Mouse (Mus musculus) cerebellum, adult 9-10 months (tissue): Measurements from ENCODE around the gene Rtn4rl1.

ENCODE experiments used
- DNase-seq: peaks from one replicate; pipeline ENCODE4 v3.0.0; 2022

Rtn4rl1 gene

GRCm38 (mm10) chr11:75220115-75220514 lies 26.5 kb downstream of the Rtn4rl1 start:
- no peak for DNase-seq

GRCm38 (mm10) chr11:75220517-75221145 lies 27.0 kb downstream of the Rtn4rl1 start:
- DNase-seq = no peak

DNA sequence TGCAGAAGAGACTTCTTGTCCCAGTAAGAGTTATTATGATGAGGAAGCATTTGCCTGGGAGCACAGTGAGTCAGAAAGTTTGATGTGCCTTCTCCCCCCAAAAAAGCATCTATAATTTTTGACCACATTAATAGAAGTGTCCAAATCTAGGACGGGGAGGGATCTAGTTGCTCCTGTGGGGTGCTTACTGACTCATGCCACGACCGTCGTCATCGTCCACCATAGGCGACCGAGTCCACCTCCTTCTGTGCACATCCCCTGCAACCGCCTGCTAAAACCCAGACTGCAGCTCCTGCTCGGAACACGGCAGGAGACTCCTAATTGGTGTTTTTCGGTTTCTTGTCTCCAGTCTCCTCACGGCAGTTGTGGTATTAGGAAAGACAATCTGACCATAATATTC lies 30.5 kb downstream of the Rtn4rl1 start:
- DNase-seq = no peak

GRCm38 (mm10) chr11:75224835-75225234 lies 31.3 kb downstream of the Rtn4rl1 start:
- no peak for DNase-seq

GRCm38 (mm10) chr11:75227632-75228031 lies 34.0 kb downstream of the Rtn4rl1 start:
- no peak for DNase-seq

- peak; percentile 68 for DNase-seq
These were observed 35.7 kb downstream of the Rtn4rl1 start for GRCm38 (mm10) chr11:75229289-75229688.

DNA sequence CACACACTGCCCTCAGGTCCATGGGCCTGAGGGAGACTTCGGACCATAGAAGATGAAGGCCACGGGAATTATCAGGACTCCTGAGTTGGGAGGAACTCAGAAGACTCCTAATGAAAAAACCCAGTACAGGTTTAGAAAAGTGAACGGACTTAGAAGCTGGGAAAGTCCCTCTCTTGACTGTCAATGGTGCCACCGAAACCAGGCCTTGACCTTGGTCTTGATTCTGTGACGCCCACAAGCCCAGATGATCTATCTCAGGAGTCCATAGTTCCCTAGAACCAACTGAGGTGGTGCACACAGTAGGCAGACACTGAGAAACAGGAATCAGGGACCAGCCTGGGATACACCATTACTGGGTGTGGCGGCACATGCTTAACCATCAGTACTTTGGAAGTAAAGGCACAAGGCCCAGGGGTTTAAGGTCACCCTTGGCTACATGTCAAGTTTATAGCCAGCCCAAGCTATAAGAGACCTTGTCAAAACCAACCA lies 36.7 kb downstream of the Rtn4rl1 start:
- DNase-seq = no peak

GRCm38 (mm10) chr11:75231756-75232155 lies 38.2 kb downstream of the Rtn4rl1 start:
- DNase-seq = peak; percentile 84

DNA sequence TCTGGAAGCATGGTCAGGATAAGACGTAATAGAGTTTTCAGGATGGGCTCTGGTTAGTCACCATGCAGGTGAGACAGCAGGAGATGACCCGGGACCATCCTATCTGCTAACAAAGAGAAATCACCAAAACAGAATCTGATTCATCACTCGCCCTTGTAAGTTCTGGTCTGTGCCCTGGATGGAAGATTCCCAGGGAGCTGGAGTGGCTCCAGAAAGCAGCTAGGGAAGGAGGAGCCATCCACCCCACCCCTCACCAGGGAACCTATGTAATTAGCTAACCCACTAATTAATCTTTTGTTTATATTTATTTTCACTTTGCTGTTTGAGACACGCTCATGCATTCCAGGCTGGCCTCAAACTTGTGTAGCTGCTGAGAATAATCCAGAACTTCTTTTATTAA lies 38.9 kb downstream of the Rtn4rl1 start:
- no peak for DNase-seq

GRCm38 (mm10) chr11:75234745-75235144 lies 41.2 kb downstream of the Rtn4rl1 start:
- no peak for DNase-seq

DNA sequence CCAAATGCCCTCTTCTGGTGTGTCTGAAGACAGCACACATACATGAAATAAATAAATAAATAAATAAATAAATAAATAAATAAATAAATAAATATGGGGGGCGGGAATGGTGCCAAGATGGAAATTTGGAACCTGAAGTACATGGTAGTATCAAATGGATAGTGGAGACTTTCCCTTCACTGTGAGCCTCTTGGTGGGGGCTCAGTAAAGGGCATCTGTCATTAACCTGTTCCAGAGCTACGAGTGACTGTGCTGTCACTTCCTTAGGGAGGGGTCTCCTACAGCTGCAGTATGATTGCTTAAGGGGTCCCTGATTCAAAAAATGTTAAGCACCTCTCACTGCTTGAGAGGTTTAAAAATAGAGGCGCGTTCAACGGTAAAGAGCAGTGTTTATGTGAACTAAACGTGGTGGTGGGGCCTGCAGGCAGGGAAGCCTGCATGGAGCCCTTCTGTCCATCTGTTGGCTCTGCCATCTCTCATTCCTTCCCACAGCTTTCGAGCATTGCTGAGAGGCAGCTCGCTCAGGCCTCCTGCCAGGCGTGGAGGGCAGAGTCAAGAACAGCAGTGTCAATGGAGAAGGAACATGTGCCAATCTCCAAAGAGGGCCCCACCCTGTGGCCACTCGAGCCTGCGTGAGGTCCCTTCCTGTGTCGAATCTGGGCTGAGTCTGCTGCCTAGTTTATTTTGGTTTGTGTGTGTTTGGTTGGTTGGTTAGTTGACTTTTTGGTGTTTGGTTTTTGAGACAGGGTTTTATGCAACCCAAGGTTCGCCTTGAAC lies 46.8 kb downstream of the Rtn4rl1 start:
- DNase-seq = peak; percentile 96

GRCm38 (mm10) chr11:75242710-75243255 lies 49.2 kb downstream of the Rtn4rl1 start:
- DNase-seq = no peak

- DNase-seq = no peak
These were observed 51.0 kb downstream of the Rtn4rl1 start for GRCm38 (mm10) chr11:75244368-75245275.

DNA sequence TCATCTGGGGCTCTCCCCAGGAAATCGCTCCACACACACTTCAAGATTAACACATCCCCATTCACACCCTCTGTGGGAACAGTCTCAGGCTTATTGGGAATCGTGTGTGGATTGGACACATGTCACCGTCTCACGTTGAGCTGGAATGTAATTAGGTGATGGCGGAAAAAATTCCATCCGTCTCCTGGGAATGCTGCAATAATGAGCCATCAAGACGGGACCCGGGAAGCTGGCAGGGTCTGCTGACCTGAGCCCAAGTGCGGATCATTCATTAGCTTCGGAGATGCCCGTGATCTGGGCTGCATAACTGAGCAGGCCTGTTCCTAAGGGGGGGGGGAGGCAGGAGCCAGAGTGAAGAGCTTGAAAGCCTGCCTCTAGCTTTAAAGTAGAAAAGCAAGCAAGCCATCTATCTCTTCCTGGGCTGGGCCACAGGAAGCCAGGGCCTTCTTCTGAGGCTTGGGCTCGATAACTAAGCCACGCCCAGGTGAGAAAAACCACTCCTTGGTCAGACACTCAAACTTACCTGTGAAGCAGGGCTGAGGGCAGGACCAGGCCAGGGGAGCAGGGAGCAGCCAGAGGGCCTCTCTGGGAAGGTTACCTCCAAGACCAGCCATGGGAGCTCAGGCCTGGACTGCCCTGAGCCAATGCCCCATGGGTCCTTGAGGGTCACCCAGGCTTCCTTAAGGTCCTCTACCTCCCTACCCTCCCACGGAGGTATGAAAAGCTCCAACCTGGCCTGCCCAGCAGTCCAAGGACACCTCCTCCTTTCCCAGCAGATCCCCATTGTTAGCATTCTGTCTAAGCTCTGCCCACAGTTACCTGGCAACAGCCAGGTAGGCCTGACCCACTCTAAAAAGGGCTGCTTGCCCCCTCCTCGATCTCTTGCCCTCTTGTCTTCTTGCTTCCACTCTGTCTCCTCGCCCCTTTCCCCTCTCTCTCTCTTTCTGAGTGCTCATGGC lies 52.1 kb downstream of the Rtn4rl1 start:
- no peak for DNase-seq

- DNase-seq = no peak
These were observed 53.0 kb downstream of the Rtn4rl1 start for GRCm38 (mm10) chr11:75246589-75246988.

- no peak for DNase-seq
These were observed 53.7 kb downstream of the Rtn4rl1 start for GRCm38 (mm10) chr11:75247137-75247730.

- DNase-seq = no peak
These were observed 56.0 kb downstream of the Rtn4rl1 start for GRCm38 (mm10) chr11:75249588-75249987.

GRCm38 (mm10) chr11:75251006-75251512 lies 57.5 kb downstream of the Rtn4rl1 start:
- no peak for DNase-seq

GRCm38 (mm10) chr11:75251557-75252070 lies 58.0 kb downstream of the Rtn4rl1 start:
- no peak for DNase-seq

DNA sequence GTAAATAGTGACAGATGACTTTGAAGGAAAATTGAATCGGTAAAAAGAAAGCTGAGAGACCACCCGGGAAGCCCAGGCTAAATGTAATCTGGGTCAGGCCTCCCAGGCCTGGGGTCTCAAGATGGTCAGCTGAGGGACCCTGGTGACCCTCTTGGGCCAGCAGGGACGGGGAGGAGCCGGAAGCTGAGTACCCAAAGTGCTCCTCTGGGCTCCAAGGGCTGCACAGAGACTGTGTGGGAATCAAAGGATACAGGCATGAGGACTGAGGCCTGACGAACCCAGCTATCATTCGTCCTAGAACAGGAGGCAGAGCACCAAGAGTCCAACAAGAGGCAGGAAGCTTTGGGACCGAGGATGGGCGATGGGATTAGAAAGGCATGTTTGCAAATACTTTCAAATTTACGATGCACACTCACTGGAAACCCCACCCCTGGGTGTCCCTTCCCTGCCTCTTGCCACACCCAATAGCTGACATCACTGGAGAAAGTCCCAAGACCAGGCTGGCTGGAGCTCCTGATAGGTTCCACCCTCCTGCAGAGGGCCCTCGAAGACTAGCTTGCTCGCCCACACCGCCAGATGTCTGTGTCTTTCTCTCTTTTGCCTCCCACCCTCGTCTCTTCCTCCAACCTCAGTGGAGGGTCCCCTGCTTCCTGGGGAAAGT lies 60.8 kb downstream of the Rtn4rl1 start:
- no peak for DNase-seq
